Comparison of ENCODE assay signal across 17 mouse cellular contexts in the genomic region with DNA sequence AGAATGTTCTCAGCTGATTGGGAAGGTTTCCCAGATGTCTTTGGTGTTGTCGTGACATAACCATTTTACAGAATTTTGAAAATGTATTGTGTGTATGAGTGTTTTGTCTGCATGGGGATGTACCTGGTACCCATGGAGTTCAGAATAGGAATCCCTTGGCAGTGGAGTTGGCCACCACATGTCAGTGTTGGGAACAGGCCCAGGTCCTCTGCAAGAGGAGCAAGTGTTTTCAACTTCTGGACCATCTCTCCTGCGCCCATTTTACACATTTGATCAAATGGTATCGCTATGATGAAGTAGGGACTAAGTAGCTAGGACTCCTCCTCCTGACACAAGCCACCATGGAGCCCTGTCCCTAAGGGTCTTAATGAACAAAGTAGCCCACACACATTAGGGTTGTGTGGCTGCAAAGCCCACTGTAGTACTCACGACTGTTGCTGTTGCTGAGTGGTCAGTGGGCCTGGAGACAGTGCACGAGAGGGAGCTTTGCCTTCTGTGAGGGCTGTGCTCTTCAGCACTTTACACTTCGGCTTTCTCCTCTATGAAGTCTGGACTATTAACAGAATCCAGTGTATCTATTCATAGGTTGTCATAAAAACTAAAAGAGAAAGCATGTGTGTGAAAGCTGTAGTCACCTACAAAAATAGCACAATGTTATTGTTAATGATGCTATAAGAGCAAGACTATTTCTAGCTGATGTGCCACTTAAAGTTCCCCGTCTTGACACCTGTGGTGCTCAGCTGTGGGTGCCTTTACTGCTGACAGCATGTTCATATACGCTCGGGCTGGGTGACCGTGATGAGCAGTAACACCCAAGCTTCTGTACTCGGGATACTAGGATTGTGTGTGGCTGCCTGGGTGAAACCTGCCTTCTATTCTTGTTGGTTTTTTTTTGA. TPM values are rescaled to one million over a fixed set of nuclear protein-coding genes. Genes with fewer than 3 reads are reported as not detected.
DNase-seq lines count a peak whose midpoint lies in the region; ATAC-seq and TF ChIP-seq lines count a peak whose summit lies in the region.
"Had no signal": no experiment of that assay in that cellular context is flagged by ENCODE, and none has a peak within 500 bp of the region (broad histone marks: within the 10 kb centered on the region; RNA-seq: fewer than 3 reads in every experiment).

No protein-coding gene starts in this region.

- 0 out of 2 replicates have a peak overlapping the region, but pooled peaks have one; percentile 28 for H3K4me2 ChIP-seq in heart, embryonic 15.5 days
- no peak overlapping the region for H3K4me2 ChIP-seq in hindbrain, embryonic 16.5 days (ENCODE audit: low read length)
- no peak overlapping the region for H3K4me2 ChIP-seq in kidney, embryonic 14.5 days (replicated peaks; ENCODE audit: low read depth, low read length)
- H3K4me2 ChIP-seq: hindbrain, embryonic 12.5 days; liver, embryonic 12.5 days had no signal

- DNase-seq in heart, adult 2 months, result peak; percentile 43 to 51
- DNase-seq in heart, postnatal 25 days (ENCODE audit: low spot score), result no peak
- DNase-seq in urinary bladder, adult 2 months (ENCODE audit: low spot score), result peak; percentile 17
- DNase-seq in urinary bladder, postnatal 14 days (ENCODE audit: low spot score), result no peak
- DNase-seq: cerebellum, adult 9-10 months; forebrain, postnatal 0 days; gastrocnemius, postnatal 25 days; lung, postnatal 4 days; midbrain, embryonic 14.5 days had no signal

- WGBS in heart, adult 2 months, result 63% methylated on average over 11 of the region's 11 CpGs
- 60% methylated on average over 11 of the region's 11 CpGs for WGBS in heart, embryonic 15.5 days
- WGBS in hindbrain, embryonic 16.5 days, result 87% methylated on average over 11 of the region's 11 CpGs
- 89% methylated on average over 11 of the region's 11 CpGs for WGBS in kidney, embryonic 14.5 days

- no peak overlapping the region for H3K4me3 ChIP-seq in heart, adult 2 months
- H3K4me3 ChIP-seq in heart, embryonic 15.5 days, result no peak overlapping the region
- H3K4me3 ChIP-seq in hindbrain, embryonic 16.5 days (ENCODE audit: low read length), result no peak overlapping the region
- H3K4me3 ChIP-seq in kidney, embryonic 14.5 days (ENCODE audit: low read length), result no peak overlapping the region
- H3K4me3 ChIP-seq: hindbrain, embryonic 12.5 days; liver, embryonic 12.5 days had no signal

- no peak for TF ChIP-seq CTCF in heart, adult 2 months (IDR thresholded peaks at IDR 0.05)

- no peak for TF ChIP-seq EP300 in heart, adult 2 months (IDR thresholded peaks at IDR 0.05; ENCODE audit: insufficient read depth, low read depth, low read length)

- peaks cover 32% of the 10 kb centered on the region for H3K4me1 ChIP-seq in heart, adult 2 months (ENCODE audit: control insufficient read depth, insufficient read depth, low read length)
- peaks cover 54% of the 10 kb centered on the region for H3K4me1 ChIP-seq in heart, embryonic 15.5 days (replicated peaks)
- no peaks in the 10 kb centered on the region; the same call in 1 of the 2 replicates for H3K4me1 ChIP-seq in hindbrain, embryonic 16.5 days (ENCODE audit: control insufficient read depth, insufficient read depth, low read depth, low read length)
- peaks cover 19% of the 10 kb centered on the region for H3K4me1 ChIP-seq in kidney, embryonic 14.5 days (ENCODE audit: control insufficient read depth, insufficient read depth, low read length)

- intact Hi-C loops in heart, adult 2 months (cut with DNase I), result loop anchor here (2.0 kb wide), 1 partner anchor 20 kb away; no protein-coding TSS in a partner anchor
- intact Hi-C loops in heart, postnatal 25 days (cut with DNase I), result no loop called here

- ATAC-seq in heart, embryonic 15.5 days (replicated peaks; ENCODE audit: insufficient number of reproducible peaks, insufficient read depth, low FRiP score, low read depth), result peak; percentile 53
- no peak for ATAC-seq in hindbrain, embryonic 16.5 days
- ATAC-seq in kidney, embryonic 14.5 days (ENCODE audit: low FRiP score, low TSS enrichment), result no peak
- ATAC-seq: forebrain, postnatal 0 days; intestine, embryonic 16.5 days had no signal

- H3K9me3 ChIP-seq in heart, embryonic 15.5 days (replicated peaks), result no peaks in the 10 kb centered on the region
- no peaks in the 10 kb centered on the region for H3K9me3 ChIP-seq in hindbrain, embryonic 16.5 days (ENCODE audit: control insufficient read depth, low read length)
- H3K9me3 ChIP-seq in kidney, embryonic 14.5 days (ENCODE audit: control insufficient read depth, low read length), result no peaks in the 10 kb centered on the region
- H3K9me3 ChIP-seq: G1E; hindbrain, embryonic 12.5 days; liver, embryonic 12.5 days had no signal

- TF ChIP-seq POLR2A in heart, adult 2 months (IDR thresholded peaks at IDR 0.05; ENCODE audit: insufficient read depth, low read depth, low read length), result 0 out of 2 replicates have a peak, but pooled peaks have one; percentile 35

- peak overlapping the region; percentile 89 for H3K27ac ChIP-seq in heart, adult 2 months
- peak overlapping the region; percentile 91 for H3K27ac ChIP-seq in heart, embryonic 15.5 days
- H3K27ac ChIP-seq in hindbrain, embryonic 16.5 days (ENCODE audit: low read depth, low read length), result no peak overlapping the region
- H3K27ac ChIP-seq in kidney, embryonic 14.5 days (ENCODE audit: low read depth, low read length), result no peak overlapping the region
- H3K27ac ChIP-seq: kidney, postnatal 0 days; liver, embryonic 12.5 days had no signal

- no peaks in the 10 kb centered on the region for H3K79me2 ChIP-seq in heart, adult 2 months (replicated peaks; ENCODE audit: control insufficient read depth, insufficient read depth, low read length)

- peak overlapping the region; percentile 64 for H3K9ac ChIP-seq in heart, adult 2 months (ENCODE audit: low read depth, low read length)
- peak overlapping the region; percentile 41 for H3K9ac ChIP-seq in heart, embryonic 15.5 days
- no peak overlapping the region for H3K9ac ChIP-seq in hindbrain, embryonic 16.5 days (ENCODE audit: low read depth, low read length)
- no peak overlapping the region for H3K9ac ChIP-seq in kidney, embryonic 14.5 days (ENCODE audit: low read depth, low read length)
- H3K9ac ChIP-seq: forebrain, postnatal 0 days; hindbrain, embryonic 12.5 days; liver, embryonic 12.5 days had no signal

- peaks cover 12% of the 10 kb centered on the region; the same call in 1 of the 2 replicates for H3K36me3 ChIP-seq in heart, adult 2 months (ENCODE audit: control insufficient read depth, insufficient read depth, low read length)
- H3K36me3 ChIP-seq in heart, embryonic 15.5 days, result no peaks in the 10 kb centered on the region
- H3K36me3 ChIP-seq in hindbrain, embryonic 16.5 days (ENCODE audit: control insufficient read depth, insufficient read depth, low read length), result no peaks in the 10 kb centered on the region
- no peaks in the 10 kb centered on the region for H3K36me3 ChIP-seq in kidney, embryonic 14.5 days (ENCODE audit: control insufficient read depth, insufficient read depth, low read length)
- H3K36me3 ChIP-seq: hindbrain, embryonic 12.5 days; liver, embryonic 12.5 days had no signal

- no peaks in the 10 kb centered on the region for H3K27me3 ChIP-seq in heart, adult 2 months (ENCODE audit: control insufficient read depth, insufficient read depth, low read length)
- no peaks in the 10 kb centered on the region for H3K27me3 ChIP-seq in heart, embryonic 15.5 days
- no peaks in the 10 kb centered on the region for H3K27me3 ChIP-seq in hindbrain, embryonic 16.5 days (replicated peaks; ENCODE audit: control insufficient read depth, insufficient read depth, low read length)
- no peaks in the 10 kb centered on the region for H3K27me3 ChIP-seq in kidney, embryonic 14.5 days (ENCODE audit: control insufficient read depth, insufficient read depth, low read length)
- H3K27me3 ChIP-seq: hindbrain, embryonic 12.5 days; liver, embryonic 12.5 days had no signal

RNA-seq across cellular contexts. Expression of a gene that starts 7.3 kb away (rescaled TPM):
- total RNA-seq in heart, adult 2 months (2021), result 10 to 100 TPM; 39.2 to 51.4 TPM
- polyA plus RNA-seq in heart, adult 2 months (2012; rRNA removed), result 36.2 and 46.2 TPM in 2 replicates
- total RNA-seq in heart, postnatal 25 days (2021), result 10 to 100 TPM; 52.6 to 64.6 TPM
- polyA plus RNA-seq in urinary bladder, adult 2 months (2012; rRNA removed), result 52.4 and 58.8 TPM in 2 replicates
- 6.9 and 10.6 TPM in 2 replicates for polyA plus RNA-seq in heart, embryonic 15.5 days (2015; fragmentation: Nextera tagmentation; extraction: Ambion mirVana)
- 1.4 and 2.4 TPM in 2 replicates for polyA plus RNA-seq in hindbrain, embryonic 16.5 days (2015; fragmentation: Nextera tagmentation; extraction: Ambion mirVana)
- 2.0 and 3.7 TPM in 2 replicates for polyA plus RNA-seq in kidney, embryonic 14.5 days (2014; fragmentation: Nextera tagmentation; extraction: Ambion mirVana)
- polyA plus RNA-seq: G1E had no signal

RNA-seq across cellular contexts. Expression of a gene that starts 36.5 kb away (rescaled TPM):
- 100 to 1,000 TPM; 134 to 139 TPM for total RNA-seq in heart, adult 2 months (2021)
- polyA plus RNA-seq in heart, adult 2 months (2012; rRNA removed), result 39.1 and 64.4 TPM in 2 replicates
- total RNA-seq in heart, postnatal 25 days (2021), result 100 to 1,000 TPM; 128 to 152 TPM
- polyA plus RNA-seq in urinary bladder, adult 2 months (2012; rRNA removed), result 90.3 and 106 TPM in 2 replicates
- 38.4 and 45.4 TPM in 2 replicates for polyA plus RNA-seq in heart, embryonic 15.5 days (2015; fragmentation: Nextera tagmentation; extraction: Ambion mirVana)
- 20.2 and 39.4 TPM in 2 replicates for polyA plus RNA-seq in hindbrain, embryonic 16.5 days (2015; fragmentation: Nextera tagmentation; extraction: Ambion mirVana)
- 47.4 and 76.1 TPM in 2 replicates for polyA plus RNA-seq in kidney, embryonic 14.5 days (2014; fragmentation: Nextera tagmentation; extraction: Ambion mirVana)

RNA-seq across cellular contexts. Expression of a gene that starts 44.3 kb away (rescaled TPM):
- total RNA-seq in heart, adult 2 months (2021), result 10 to 100 TPM; 54.4 to 61.9 TPM
- 173 and 200 TPM in 2 replicates for polyA plus RNA-seq in heart, adult 2 months (2012; rRNA removed)
- total RNA-seq in heart, postnatal 25 days (2021), result 10 to 100 TPM; 52.1 to 60.8 TPM
- 718 and 729 TPM in 2 replicates for polyA plus RNA-seq in urinary bladder, adult 2 months (2012; rRNA removed)
- 56.3 and 60.6 TPM in 2 replicates for polyA plus RNA-seq in heart, embryonic 15.5 days (2015; fragmentation: Nextera tagmentation; extraction: Ambion mirVana)
- 10.3 and 12.8 TPM in 2 replicates for polyA plus RNA-seq in hindbrain, embryonic 16.5 days (2015; fragmentation: Nextera tagmentation; extraction: Ambion mirVana)
- 168 and 204 TPM in 2 replicates for polyA plus RNA-seq in kidney, embryonic 14.5 days (2014; fragmentation: Nextera tagmentation; extraction: Ambion mirVana)

Comparison
In these comparisons a context has a peak if more than half of its experiments do, and no peak if none do; other contexts are left out.
1. DNase-seq: peak in heart, adult 2 months (2 of 2) and urinary bladder, adult 2 months (single experiment); none in heart, postnatal 25 days (single experiment) and urinary bladder, postnatal 14 days (single experiment).
2. H3K27ac ChIP-seq: peak in heart, adult 2 months (single experiment) and heart, embryonic 15.5 days (single experiment); none in hindbrain, embryonic 16.5 days (single experiment) and kidney, embryonic 14.5 days (single experiment).
3. H3K9ac ChIP-seq: peak in heart, adult 2 months (single experiment) and heart, embryonic 15.5 days (single experiment); none in hindbrain, embryonic 16.5 days (single experiment) and kidney, embryonic 14.5 days (single experiment).